7 mouse cellular contexts compared by ENCODE assay signal in genomic region chr11:76167079-76167765, GRCm38 (mm10). TPM values are rescaled to one million over a fixed set of nuclear protein-coding genes. Genes with fewer than 3 reads are reported as not detected.
A peak's percentile ranks its signal among the peaks of the same experiment; 100 is the strongest.
DNase-seq lines count a peak whose midpoint lies in the region; ATAC-seq and TF ChIP-seq lines count a peak whose summit lies in the region.

No protein-coding gene starts in this region.

- H3K4me1 ChIP-seq in neural tube, embryonic 15.5 days, result 0 out of 2 replicates have a peak, but pooled peaks cover 5% of the 10 kb centered on the region
- no peaks in the 10 kb centered on the region for H3K4me1 ChIP-seq in hindbrain, postnatal 0 days (ENCODE audit: insufficient read depth, low read length)
- 0 out of 4 replicates have a peak, but pooled peaks cover 0 to 2% of the 10 kb centered on the region in 2 experiments for H3K4me1 ChIP-seq in liver, embryonic 14.5 days (replicated peaks; ENCODE audit: control insufficient read depth in 2 of 2, insufficient read depth in 2 of 2, low read length in 1 of 2)

- peaks cover 33% of the 10 kb centered on the region for H3K36me3 ChIP-seq in neural tube, embryonic 15.5 days
- H3K36me3 ChIP-seq in hindbrain, postnatal 0 days (ENCODE audit: insufficient read depth, low read length), result peaks cover 13% of the 10 kb centered on the region
- H3K36me3 ChIP-seq in liver, embryonic 14.5 days (replicated peaks; ENCODE audit: control insufficient read depth, insufficient read depth, low read depth), result no peaks in the 10 kb centered on the region; the same call in none of the 2 replicates

- no peak overlapping the region for H3K9ac ChIP-seq in neural tube, embryonic 15.5 days (replicated peaks)
- H3K9ac ChIP-seq in hindbrain, postnatal 0 days (replicated peaks; ENCODE audit: low read length), result no peak overlapping the region
- H3K9ac ChIP-seq in liver, embryonic 14.5 days (replicated peaks), result no peak overlapping the region

- no peak for ATAC-seq in neural tube, embryonic 15.5 days (ENCODE audit: low FRiP score)
- ATAC-seq in hindbrain, postnatal 0 days, result 0 out of 2 replicates have a peak, but pooled peaks have one; percentile 18
- no peak for ATAC-seq in liver, embryonic 14.5 days (ENCODE audit: insufficient read depth)

- 27% methylated on average over 5 of the region's 5 CpGs for WGBS in neural tube, embryonic 15.5 days
- 27% methylated on average over 5 of the region's 5 CpGs for WGBS in hindbrain, postnatal 0 days
- 19% methylated on average over 5 of the region's 5 CpGs for WGBS in liver, embryonic 14.5 days (ENCODE audit: insufficient replicate concordance)

- no peak for TF ChIP-seq EP300 in liver, embryonic 14.5 days (IDR thresholded peaks at IDR 0.05; ENCODE audit: low read depth)

- TF ChIP-seq CTCF in hindbrain, postnatal 0 days (IDR thresholded peaks at IDR 0.05; ENCODE audit: low read depth), result peak; percentile 80
- peak; percentile 70 for TF ChIP-seq CTCF in liver, embryonic 14.5 days (IDR thresholded peaks at IDR 0.05; ENCODE audit: low read depth)

- H3K27me3 ChIP-seq in neural tube, embryonic 15.5 days (replicated peaks), result no peaks in the 10 kb centered on the region
- no peaks in the 10 kb centered on the region for H3K27me3 ChIP-seq in hindbrain, postnatal 0 days (ENCODE audit: insufficient read depth, low read length)
- no peaks in the 10 kb centered on the region for H3K27me3 ChIP-seq in liver, embryonic 14.5 days (ENCODE audit: control insufficient read depth, insufficient read depth, low read length)

- H3K9me3 ChIP-seq in neural tube, embryonic 15.5 days (replicated peaks), result no peaks in the 10 kb centered on the region
- no peaks in the 10 kb centered on the region for H3K9me3 ChIP-seq in hindbrain, postnatal 0 days (ENCODE audit: low read length)
- H3K9me3 ChIP-seq in liver, embryonic 14.5 days (ENCODE audit: control insufficient read depth, low read length), result no peaks in the 10 kb centered on the region

- H3K27ac ChIP-seq in neural tube, embryonic 15.5 days (replicated peaks), result no peak overlapping the region
- H3K27ac ChIP-seq in hindbrain, postnatal 0 days, result no peak overlapping the region
- no peak overlapping the region for H3K27ac ChIP-seq in liver, embryonic 14.5 days

- no peak overlapping the region for H3K4me2 ChIP-seq in neural tube, embryonic 15.5 days
- H3K4me2 ChIP-seq in hindbrain, postnatal 0 days (ENCODE audit: low read depth, low read length), result no peak overlapping the region
- 0 out of 2 replicates have a peak overlapping the region, but pooled peaks have one; percentile 3 for H3K4me2 ChIP-seq in liver, embryonic 14.5 days (ENCODE audit: low read depth)

- no peak overlapping the region for H3K4me3 ChIP-seq in neural tube, embryonic 15.5 days (replicated peaks)
- H3K4me3 ChIP-seq in hindbrain, postnatal 0 days (ENCODE audit: low read length), result no peak overlapping the region
- H3K4me3 ChIP-seq in liver, embryonic 14.5 days (ENCODE audit: insufficient read depth in 1 of 2, low read depth in 2 of 2, low read length in 2 of 2), result no peak overlapping the region

- peak; percentile 77 for DNase-seq in neural tube, embryonic 10.5 days (ENCODE audit: extremely low spot score, low spot score)
- peak; percentile 85 for DNase-seq in adrenal gland, adult 8-10 months
- peak; percentile 64 for DNase-seq in embryo, embryonic 11.5 days (ENCODE audit: low read depth, low spot score)
- DNase-seq in hindbrain, postnatal 0 days (ENCODE audit: low spot score), result peak; percentile 83
- peak in 2 of 3 experiments; percentile 44 to 56 for DNase-seq in liver, embryonic 14.5 days (ENCODE audit: low read depth in 3 of 3, low spot score in 3 of 3)
- peak; percentile 65 for DNase-seq in right cerebral cortex, postnatal 14 days

RNA-seq across cellular contexts. Expression of gene Vps53, which starts 12.2 kb away (rescaled TPM):
- 69.4 and 69.5 TPM in 2 replicates for polyA plus RNA-seq in neural tube, embryonic 15.5 days (2015; fragmentation: Nextera tagmentation; extraction: Ambion mirVana)
- total RNA-seq in adrenal gland, adult 8-10 months (2022), result 10 to 100 TPM; 53.9 to 64.1 (median 55.8) TPM
- total RNA-seq in hindbrain, postnatal 0 days (2014; rRNA removed), result 39.2 and 42.8 TPM in 2 replicates
- 58.9 and 59.0 TPM in 2 replicates for polyA plus RNA-seq in hindbrain, postnatal 0 days (2015; fragmentation: Nextera tagmentation; extraction: Ambion mirVana)
- polyA plus RNA-seq in liver, embryonic 14.5 days (2012; rRNA removed), result 7.0 and 9.4 TPM in 2 replicates
- polyA plus RNA-seq in liver, embryonic 14.5 days (2014; fragmentation: Nextera tagmentation; extraction: Ambion mirVana), result 12.7 and 15.4 TPM in 2 replicates

RNA-seq across cellular contexts. Expression of gene Fam57a, which starts 12.2 kb away (rescaled TPM):
- polyA plus RNA-seq in neural tube, embryonic 15.5 days (2015; fragmentation: Nextera tagmentation; extraction: Ambion mirVana), result 24.4 and 36.0 TPM in 2 replicates
- total RNA-seq in adrenal gland, adult 8-10 months (2022), result 1 to 10 TPM; 4.4 to 7.7 (median 5.7) TPM
- 20.1 and 30.4 TPM in 2 replicates for total RNA-seq in hindbrain, postnatal 0 days (2014; rRNA removed)
- polyA plus RNA-seq in hindbrain, postnatal 0 days (2015; fragmentation: Nextera tagmentation; extraction: Ambion mirVana), result 16.6 and 20.0 TPM in 2 replicates
- polyA plus RNA-seq in liver, embryonic 14.5 days (2012; rRNA removed), result 2.7 and 3.1 TPM in 2 replicates
- 3.0 and 3.5 TPM in 2 replicates for polyA plus RNA-seq in liver, embryonic 14.5 days (2014; fragmentation: Nextera tagmentation; extraction: Ambion mirVana)

RNA-seq across cellular contexts. Expression of gene Dbil5, which starts 50.2 kb away (rescaled TPM):
- 0.38 and 0.79 TPM in 2 replicates for polyA plus RNA-seq in neural tube, embryonic 15.5 days (2015; fragmentation: Nextera tagmentation; extraction: Ambion mirVana)
- under 1 TPM in 1 of 4 experiments, not detected in 3; 0.46 TPM for total RNA-seq in adrenal gland, adult 8-10 months (2022)
- total RNA-seq in hindbrain, postnatal 0 days (2014; rRNA removed), result not detected in 2 replicates
- polyA plus RNA-seq in hindbrain, postnatal 0 days (2015; fragmentation: Nextera tagmentation; extraction: Ambion mirVana), result 0.34 and 0.54 TPM in 2 replicates
- polyA plus RNA-seq in liver, embryonic 14.5 days (2012; rRNA removed), result 0.18 and 0.36 TPM in 2 replicates
- polyA plus RNA-seq in liver, embryonic 14.5 days (2014; fragmentation: Nextera tagmentation; extraction: Ambion mirVana), result 0.61 and 1.1 TPM in 2 replicates

RNA-seq across cellular contexts. Expression of gene Gemin4, which starts 50.2 kb away (rescaled TPM):
- polyA plus RNA-seq in neural tube, embryonic 15.5 days (2015; fragmentation: Nextera tagmentation; extraction: Ambion mirVana), result 13.8 and 20.1 TPM in 2 replicates
- total RNA-seq in adrenal gland, adult 8-10 months (2022), result 10 to 100 TPM in 3 of 4 experiments, 1 to 10 TPM in 1; 8.9 to 13.9 (median 10.9) TPM
- total RNA-seq in hindbrain, postnatal 0 days (2014; rRNA removed), result 14.8 and 17.4 TPM in 2 replicates
- 7.0 and 9.3 TPM in 2 replicates for polyA plus RNA-seq in hindbrain, postnatal 0 days (2015; fragmentation: Nextera tagmentation; extraction: Ambion mirVana)
- 6.0 and 6.3 TPM in 2 replicates for polyA plus RNA-seq in liver, embryonic 14.5 days (2012; rRNA removed)
- 13.9 and 14.8 TPM in 2 replicates for polyA plus RNA-seq in liver, embryonic 14.5 days (2014; fragmentation: Nextera tagmentation; extraction: Ambion mirVana)
